Mouse (Mus musculus): ENCODE data around the gene Cryba2. TPM values are rescaled to one million over a fixed set of nuclear protein-coding genes. Genes with fewer than 3 reads are reported as not detected.
A peak's percentile ranks its signal among the peaks of the same experiment; 100 is the strongest.

Gene Cryba2
- polyA plus RNA-seq, 1 experiment from 2014 or later, result 1.5 TPM

DNA sequence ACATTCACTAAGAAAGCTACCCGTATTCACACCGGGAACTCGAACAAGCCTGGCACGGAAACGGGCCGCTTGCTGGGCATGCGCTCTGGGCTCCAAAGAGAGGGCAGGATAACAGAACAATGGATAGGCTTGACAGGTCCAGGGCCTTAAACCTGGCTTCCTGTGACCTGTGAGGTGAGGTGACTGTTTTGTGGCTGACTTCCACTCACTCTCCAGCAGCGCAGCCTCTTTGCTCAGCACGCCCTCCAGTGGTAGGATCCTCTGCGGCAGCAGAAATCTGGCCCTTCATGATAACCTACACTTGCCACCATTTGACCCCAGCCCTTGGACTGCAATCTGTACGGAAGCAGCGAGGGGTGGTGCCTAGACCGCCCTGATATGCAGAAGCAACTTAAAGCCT is 22.8 kb upstream of the Cryba2 start:
- ATAC-seq, result no peak
- Histone ChIP-seq H3K4me1 (ENCODE audit: control insufficient read depth, insufficient read depth, low read length) (no peaks in the 10 kb centered on the region), H3K4me3 (ENCODE audit: low read length) (no peak overlapping the region), H3K27ac (ENCODE audit: low read length) (no peak overlapping the region), H3K9ac (ENCODE audit: low read depth, low read length) (no peak overlapping the region), H3K9me3 (ENCODE audit: control insufficient read depth, low read length) (no peaks in the 10 kb centered on the region), H3K4me2 (ENCODE audit: low read depth, low read length) (no peak overlapping the region), H3K36me3 (ENCODE audit: control insufficient read depth, insufficient read depth, low read length) (no peaks in the 10 kb centered on the region), H3K27me3 (replicated peaks; ENCODE audit: control insufficient read depth, insufficient read depth, low read length) (no peaks in the 10 kb centered on the region)
- 30% methylated on average over 13 of the region's 13 CpGs for WGBS

DNA sequence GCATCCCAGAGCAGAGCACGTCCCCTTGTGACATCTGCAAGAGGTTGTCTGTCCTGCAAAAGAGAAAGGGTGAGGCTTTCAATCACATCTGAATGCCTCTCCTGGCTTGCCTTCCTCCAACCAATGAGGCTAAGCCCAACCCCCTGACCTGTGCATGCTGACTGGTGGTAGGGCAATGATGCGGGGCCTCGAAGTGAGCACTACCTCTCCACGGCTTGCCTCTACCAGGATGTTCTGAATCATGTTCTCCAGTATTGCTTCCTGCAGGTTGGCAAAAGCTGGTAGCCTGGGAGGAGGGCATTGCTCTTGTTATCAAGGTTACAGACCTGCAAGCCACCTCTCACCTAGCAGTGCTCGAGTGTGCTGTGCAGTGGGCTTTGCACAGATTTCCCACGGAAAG is 9.2 kb upstream of the Cryba2 start:
- Histone ChIP-seq H3K9ac (ENCODE audit: low read depth, low read length) (no peak overlapping the region), H3K4me1 (ENCODE audit: control insufficient read depth, insufficient read depth, low read length) (peaks cover 5% of the 10 kb centered on the region), H3K4me3 (ENCODE audit: low read length) (no peak overlapping the region), H3K36me3 (ENCODE audit: control insufficient read depth, insufficient read depth, low read length) (no peaks in the 10 kb centered on the region), H3K27ac (ENCODE audit: low read length) (no peak overlapping the region), H3K4me2 (ENCODE audit: low read depth, low read length) (no peak overlapping the region), H3K27me3 (replicated peaks; ENCODE audit: control insufficient read depth, insufficient read depth, low read length) (peaks cover 10% of the 10 kb centered on the region), H3K9me3 (ENCODE audit: control insufficient read depth, low read length) (no peaks in the 10 kb centered on the region)
- WGBS, result 18% methylated on average over 6 of the region's 6 CpGs
- ATAC-seq, result no peak

DNA sequence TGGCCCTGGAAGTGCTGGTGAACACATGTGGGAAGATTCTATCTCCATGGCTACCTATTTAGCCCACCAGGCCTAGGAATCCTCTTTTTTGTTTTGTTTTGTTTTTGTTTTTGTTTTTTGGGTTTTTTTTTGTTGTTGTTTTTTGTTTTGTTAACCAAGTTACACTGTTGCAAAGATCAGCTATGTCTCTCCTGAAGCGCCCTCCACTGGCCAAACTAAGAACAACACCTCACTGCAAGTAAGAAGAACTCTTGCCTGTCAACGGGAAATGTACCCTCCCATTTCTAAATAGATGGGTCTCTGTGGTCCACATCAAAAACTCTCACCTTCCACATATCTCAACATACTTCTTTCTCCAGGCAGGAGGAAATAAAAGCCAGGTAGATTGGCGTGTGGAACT is 8.7 kb upstream of the Cryba2 start:
- no peak for ATAC-seq

DNA sequence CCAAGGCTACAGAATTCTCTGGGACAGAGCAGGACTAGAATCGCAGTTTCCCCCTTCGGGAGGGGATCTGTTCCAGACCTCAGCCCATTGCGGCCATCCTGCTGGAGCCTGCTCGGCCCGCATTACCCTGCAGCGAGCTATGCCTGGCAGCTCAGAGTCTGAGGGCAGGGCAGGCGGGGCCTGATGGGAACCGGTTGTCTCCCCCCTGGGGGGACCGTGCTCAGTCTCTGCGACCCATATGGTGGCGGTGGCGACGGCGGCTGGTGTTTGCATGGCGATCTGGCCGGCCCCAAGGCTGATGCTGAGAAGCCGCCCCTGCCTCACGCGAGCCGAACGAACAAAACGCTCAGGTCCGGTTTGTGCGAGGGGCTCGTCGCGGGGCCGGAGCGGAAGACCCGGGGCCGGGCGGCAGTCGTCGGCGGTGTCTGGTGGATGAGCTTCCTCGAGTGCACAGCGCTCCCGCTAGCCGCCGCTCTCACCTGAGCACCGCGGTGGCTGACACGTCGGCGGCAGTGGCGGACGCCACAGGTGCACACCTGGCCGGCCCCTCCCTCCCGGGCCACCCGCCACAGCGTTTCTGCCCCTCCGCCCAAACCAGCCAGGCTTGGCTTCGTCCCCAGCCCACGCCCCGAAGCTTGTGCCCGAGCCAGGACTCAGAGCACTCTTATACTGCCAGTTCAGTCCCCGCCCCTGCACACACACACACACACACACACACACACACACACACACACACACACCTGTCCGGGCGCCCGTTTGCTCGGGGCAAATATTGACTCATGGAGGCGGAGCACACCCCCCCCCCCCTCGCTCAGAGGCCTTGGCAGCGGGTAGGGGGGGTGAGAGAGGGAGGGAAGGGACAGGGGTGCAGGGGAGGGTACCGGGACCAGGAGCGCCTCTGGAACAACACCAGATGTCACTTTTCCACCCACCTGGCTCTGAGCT is 7.7 kb upstream of the Cryba2 start:
- Histone ChIP-seq H3K4me2 (ENCODE audit: low read depth, low read length) (peak overlapping the region; percentile 76), H3K27me3 (replicated peaks; ENCODE audit: control insufficient read depth, insufficient read depth, low read length) (peaks cover 15% of the 10 kb centered on the region), H3K27ac (ENCODE audit: low read length) (peak overlapping the region; percentile 40), H3K4me1 (ENCODE audit: control insufficient read depth, insufficient read depth, low read length) (peaks cover 5% of the 10 kb centered on the region), H3K9me3 (ENCODE audit: control insufficient read depth, low read length) (no peaks in the 10 kb centered on the region), H3K4me3 (ENCODE audit: low read length) (peak overlapping the region; percentile 44), H3K36me3 (ENCODE audit: control insufficient read depth, insufficient read depth, low read length) (no peaks in the 10 kb centered on the region), H3K9ac (ENCODE audit: low read depth, low read length) (peak overlapping the region; percentile 66)
- peak; percentile 80 for ATAC-seq
- 1% methylated on average over 65 of the region's 66 CpGs for WGBS

More for the DNA sequence above, 8.7 kb upstream of the Cryba2 start:
- Histone ChIP-seq H3K4me2 (ENCODE audit: low read depth, low read length) (no peak overlapping the region), H3K4me3 (ENCODE audit: low read length) (no peak overlapping the region), H3K9ac (ENCODE audit: low read depth, low read length) (no peak overlapping the region), H3K36me3 (ENCODE audit: control insufficient read depth, insufficient read depth, low read length) (no peaks in the 10 kb centered on the region), H3K27me3 (replicated peaks; ENCODE audit: control insufficient read depth, insufficient read depth, low read length) (peaks cover 12% of the 10 kb centered on the region), H3K27ac (ENCODE audit: low read length) (peak overlapping the region; percentile 23; the same call in 1 of the 2 replicates), H3K9me3 (ENCODE audit: control insufficient read depth, low read length) (no peaks in the 10 kb centered on the region), H3K4me1 (ENCODE audit: control insufficient read depth, insufficient read depth, low read length) (peaks cover 5% of the 10 kb centered on the region)
- 10% methylated on average over 3 of the region's 3 CpGs for WGBS

DNA sequence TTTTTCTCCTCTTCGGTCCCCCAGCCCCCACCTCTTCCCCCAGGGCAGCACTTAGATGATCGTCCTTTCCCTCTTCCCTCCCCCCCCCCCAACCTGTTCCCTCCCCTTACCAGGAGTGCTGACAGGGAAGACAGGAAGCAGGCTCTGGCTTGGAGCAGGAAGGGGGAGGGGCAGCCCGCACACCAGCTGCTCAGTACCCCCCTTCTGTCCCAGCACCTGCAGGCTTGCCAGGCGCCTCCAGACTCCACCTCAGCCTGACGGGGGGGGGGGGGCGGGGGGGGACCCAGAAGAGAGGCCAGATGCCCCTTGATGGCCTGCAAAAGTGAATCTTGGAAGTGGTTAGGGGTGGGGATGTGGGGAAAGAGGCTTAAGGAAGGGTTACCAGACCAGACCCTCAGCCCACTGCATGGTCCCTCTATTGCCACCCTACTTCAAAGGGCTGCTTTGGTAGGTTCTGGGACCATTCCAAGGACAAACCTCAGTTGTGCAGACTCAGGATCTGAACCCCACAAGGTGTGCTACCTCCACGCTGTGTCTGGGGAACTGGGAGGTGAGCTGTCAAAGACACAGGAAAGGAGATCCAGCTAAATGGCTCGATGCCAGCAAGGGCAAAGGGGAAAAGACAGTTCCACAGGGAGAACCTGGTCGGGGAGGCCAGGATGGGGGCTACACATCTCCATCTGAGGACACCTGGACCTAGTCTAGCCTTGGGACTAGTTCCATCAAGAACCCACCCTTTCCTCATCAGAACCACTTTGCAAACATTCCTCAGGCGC is 5.9 kb upstream of the Cryba2 start:
- Histone ChIP-seq H3K9ac (ENCODE audit: low read depth, low read length) (no peak overlapping the region), H3K27ac (ENCODE audit: low read length) (no peak overlapping the region), H3K9me3 (ENCODE audit: control insufficient read depth, low read length) (no peaks in the 10 kb centered on the region), H3K27me3 (replicated peaks; ENCODE audit: control insufficient read depth, insufficient read depth, low read length) (peaks cover 22% of the 10 kb centered on the region), H3K4me2 (ENCODE audit: low read depth, low read length) (0 out of 2 replicates have a peak overlapping the region, but pooled peaks have one; percentile 6), H3K4me1 (ENCODE audit: control insufficient read depth, insufficient read depth, low read length) (peaks cover 5% of the 10 kb centered on the region), H3K36me3 (ENCODE audit: control insufficient read depth, insufficient read depth, low read length) (no peaks in the 10 kb centered on the region), H3K4me3 (ENCODE audit: low read length) (no peak overlapping the region)
- peak; percentile 24; the same call in 1 of the 2 replicates for ATAC-seq
- WGBS, result 12% methylated on average over 8 of the region's 10 CpGs

DNA sequence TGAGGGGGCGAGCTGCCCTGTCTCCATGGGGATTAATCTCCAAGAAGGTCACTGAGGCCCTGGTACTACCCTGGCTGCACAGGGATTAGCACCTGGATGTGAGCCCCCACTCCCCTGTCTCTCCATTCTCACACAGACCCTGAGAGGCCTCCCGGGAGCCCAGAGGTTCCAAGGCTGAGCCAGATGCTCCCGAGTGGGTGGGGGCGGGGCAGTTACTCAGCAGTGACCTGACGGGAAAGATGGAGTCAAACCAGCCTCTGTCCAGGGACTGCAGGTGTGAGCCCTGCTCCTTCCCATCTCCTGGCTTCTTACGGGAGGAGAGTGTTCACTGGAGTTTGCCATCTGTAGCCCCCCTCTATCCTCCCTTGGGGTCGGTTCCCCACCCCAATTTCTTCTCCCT is 5.0 kb upstream of the Cryba2 start:
- ATAC-seq, result no peak
- Histone ChIP-seq H3K27ac (ENCODE audit: low read length) (no peak overlapping the region), H3K4me2 (ENCODE audit: low read depth, low read length) (no peak overlapping the region), H3K36me3 (ENCODE audit: control insufficient read depth, insufficient read depth, low read length) (no peaks in the 10 kb centered on the region), H3K27me3 (replicated peaks; ENCODE audit: control insufficient read depth, insufficient read depth, low read length) (peaks cover 28% of the 10 kb centered on the region), H3K4me1 (ENCODE audit: control insufficient read depth, insufficient read depth, low read length) (peaks cover 9% of the 10 kb centered on the region), H3K9me3 (ENCODE audit: control insufficient read depth, low read length) (no peaks in the 10 kb centered on the region), H3K9ac (ENCODE audit: low read depth, low read length) (no peak overlapping the region), H3K4me3 (ENCODE audit: low read length) (no peak overlapping the region)
- WGBS, result 6% methylated on average over 7 of the region's 7 CpGs

DNA sequence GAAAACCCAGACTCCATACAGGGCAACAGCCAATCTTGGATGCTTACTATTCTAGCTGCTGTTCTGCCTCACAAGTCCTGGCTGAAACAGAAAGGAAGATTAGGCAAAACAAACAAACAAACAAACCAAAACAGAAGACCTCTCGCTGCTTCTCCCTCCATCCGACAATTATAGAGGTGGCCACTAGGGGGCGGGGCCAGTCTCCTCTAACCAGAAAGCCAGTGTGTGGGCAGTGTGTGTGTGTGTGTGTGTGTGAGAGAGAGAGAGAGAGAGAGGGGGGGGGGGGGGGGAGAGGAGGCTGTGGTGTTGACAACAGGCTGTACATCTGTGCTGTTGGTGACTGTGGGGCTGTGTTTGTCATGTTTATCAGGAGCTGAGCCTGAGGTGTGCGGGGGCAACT is 2.0 kb upstream of the Cryba2 start:
- H3K4me2 ChIP-seq (ENCODE audit: low read depth, low read length), result no peak overlapping the region
- no peak overlapping the region for H3K4me3 ChIP-seq (ENCODE audit: low read length)
- H3K9ac ChIP-seq (ENCODE audit: low read depth, low read length), result no peak overlapping the region
- H3K36me3 ChIP-seq (ENCODE audit: control insufficient read depth, insufficient read depth, low read length), result no peaks in the 10 kb centered on the region
- peaks cover 50% of the 10 kb centered on the region for H3K27me3 ChIP-seq (replicated peaks; ENCODE audit: control insufficient read depth, insufficient read depth, low read length)
- no peaks in the 10 kb centered on the region for H3K9me3 ChIP-seq (ENCODE audit: control insufficient read depth, low read length)
- peaks cover 6% of the 10 kb centered on the region for H3K4me1 ChIP-seq (ENCODE audit: control insufficient read depth, insufficient read depth, low read length)
- H3K27ac ChIP-seq (ENCODE audit: low read length), result no peak overlapping the region
- WGBS, result 20% methylated on average over 4 of the region's 4 CpGs
- ATAC-seq, result no peak

DNA sequence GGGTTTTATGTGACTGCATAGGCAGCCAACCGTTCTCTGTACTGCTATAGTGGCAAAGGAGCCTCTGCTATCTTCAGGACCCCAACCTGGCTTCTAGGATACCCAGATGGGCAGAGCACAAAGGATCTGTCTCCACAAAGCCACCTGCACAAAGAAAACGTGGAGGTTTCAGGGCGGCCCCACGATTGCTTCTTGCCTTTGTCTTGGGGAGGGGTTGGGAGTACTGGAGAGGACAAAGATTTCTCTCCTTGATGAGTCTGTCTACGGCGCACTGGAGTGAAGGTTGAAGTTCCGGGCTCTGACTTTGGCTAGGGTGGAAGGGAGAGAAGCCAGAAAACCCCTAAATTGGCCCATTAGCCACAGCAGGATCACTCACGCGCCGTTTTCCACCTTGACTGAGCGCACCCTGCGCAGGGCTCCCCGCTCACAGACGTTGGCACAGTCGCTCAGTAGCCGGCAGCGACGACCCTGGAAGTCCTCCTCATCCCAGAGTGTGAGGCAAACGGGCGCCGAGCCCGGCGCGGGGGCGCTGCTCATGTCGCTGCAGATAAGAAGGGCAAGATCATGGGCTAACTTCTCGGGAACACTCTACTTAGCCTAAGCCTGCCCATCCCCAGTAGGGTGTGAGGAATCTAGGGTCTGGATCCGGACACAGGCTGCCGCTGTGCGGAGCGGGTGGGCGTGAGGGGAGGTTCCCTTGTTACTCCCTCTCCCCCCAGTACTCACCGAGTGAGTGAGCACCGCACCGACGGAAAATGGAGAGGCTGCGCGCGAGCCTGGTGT is 401 bp downstream of the Cryba2 start:
- Histone ChIP-seq H3K4me2 (ENCODE audit: low read depth, low read length) (peak overlapping the region; percentile 30), H3K36me3 (ENCODE audit: control insufficient read depth, insufficient read depth, low read length) (no peaks in the 10 kb centered on the region), H3K27ac (ENCODE audit: low read length) (no peak overlapping the region), H3K4me1 (ENCODE audit: control insufficient read depth, insufficient read depth, low read length) (peaks cover 6% of the 10 kb centered on the region), H3K9ac (ENCODE audit: low read depth, low read length) (no peak overlapping the region), H3K9me3 (ENCODE audit: control insufficient read depth, low read length) (no peaks in the 10 kb centered on the region), H3K27me3 (replicated peaks; ENCODE audit: control insufficient read depth, insufficient read depth, low read length) (peaks cover 57% of the 10 kb centered on the region), H3K4me3 (ENCODE audit: low read length) (peak overlapping the region; percentile 21)
- ATAC-seq, result 0 out of 2 replicates have a peak, but pooled peaks have one; percentile 27
- 3% methylated on average over 39 of the region's 39 CpGs for WGBS

DNA sequence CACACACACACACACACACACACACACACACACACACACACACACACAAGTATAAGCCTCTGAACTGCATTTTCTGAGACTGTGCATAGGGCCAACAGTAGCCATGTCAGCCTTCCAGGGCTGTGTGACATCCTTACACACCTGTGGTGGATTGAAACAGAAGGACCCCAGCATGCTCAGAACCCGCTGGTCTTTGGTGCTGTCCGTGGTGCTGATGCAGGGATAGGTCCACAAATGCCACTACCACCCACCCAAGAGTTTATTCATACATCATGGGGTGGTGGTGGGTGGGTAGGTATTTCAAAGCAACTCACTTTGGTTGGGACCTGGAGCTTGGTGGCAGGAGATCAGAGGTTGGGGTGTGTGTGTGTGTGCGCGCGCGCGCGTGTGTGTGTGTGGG is 1.4 kb downstream of the Cryba2 start:
- Histone ChIP-seq H3K27ac (ENCODE audit: low read length) (no peak overlapping the region), H3K9me3 (ENCODE audit: control insufficient read depth, low read length) (no peaks in the 10 kb centered on the region), H3K4me3 (ENCODE audit: low read length) (no peak overlapping the region), H3K4me1 (ENCODE audit: control insufficient read depth, insufficient read depth, low read length) (peaks cover 6% of the 10 kb centered on the region), H3K27me3 (replicated peaks; ENCODE audit: control insufficient read depth, insufficient read depth, low read length) (peaks cover 62% of the 10 kb centered on the region), H3K4me2 (ENCODE audit: low read depth, low read length) (no peak overlapping the region), H3K9ac (ENCODE audit: low read depth, low read length) (no peak overlapping the region), H3K36me3 (ENCODE audit: control insufficient read depth, insufficient read depth, low read length) (no peaks in the 10 kb centered on the region)
- WGBS, result 0% methylated on average over 2 of the region's 8 CpGs
- ATAC-seq, result no peak

Measured in intestine, embryonic 16.5 days (tissue).